Mouse (Mus musculus): ENCODE data around the gene Frs3.
A peak's percentile ranks its signal among the peaks of the same experiment; 100 is the strongest.

Frs3 gene

GRCm38 (mm10) chr17:47678702-47679101 lies 10.1 kb upstream of the Frs3 start:
- Histone ChIP-seq H3K27me3 (ENCODE audit: insufficient read depth, low read length) (no peaks in the 10 kb centered on the region), H3K4me1 (replicated peaks; ENCODE audit: low read depth, low read length) (peaks cover 37% of the 10 kb centered on the region), H3K4me3 (replicated peaks; ENCODE audit: low read length) (no peak overlapping the region), H3K9me3 (ENCODE audit: low read length) (no peaks in the 10 kb centered on the region), H3K36me3 (ENCODE audit: insufficient read depth, low read length) (peaks cover 89% of the 10 kb centered on the region)
- no peak for TF ChIP-seq NANOG (IDR thresholded peaks at IDR 0.05; ENCODE audit: borderline replicate concordance, low read length)
- TF ChIP-seq CTCF (conservative IDR thresholded peaks at IDR 0.05; ENCODE audit: low read length), result no peak
- no peak for TF ChIP-seq POU5F1 (IDR thresholded peaks at IDR 0.05; ENCODE audit: borderline replicate concordance, low read length)

DNA sequence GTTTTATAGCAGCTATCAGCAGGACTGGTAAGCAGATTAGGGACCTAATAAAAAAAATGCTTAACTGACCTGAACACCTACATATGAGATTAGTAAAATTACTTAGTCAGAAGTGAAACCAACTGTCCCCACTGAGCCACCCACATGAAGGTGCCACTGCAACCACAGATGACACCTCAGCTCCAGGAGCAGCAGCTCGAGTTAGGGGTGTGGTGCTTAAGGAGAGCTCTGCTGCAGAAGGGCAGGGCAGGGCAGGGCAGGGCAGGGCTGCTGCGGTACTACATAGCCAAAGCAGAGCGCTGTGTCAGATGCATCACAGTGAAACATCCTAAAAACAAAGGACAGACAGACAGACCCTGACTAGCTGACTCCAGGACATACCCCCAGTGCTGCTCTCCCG lies 6.0 kb upstream of the Frs3 start:
- H3K9me3 ChIP-seq (ENCODE audit: low read length), result no peaks in the 10 kb centered on the region
- H3K27me3 ChIP-seq (ENCODE audit: insufficient read depth, low read length), result no peaks in the 10 kb centered on the region
- no peak for TF ChIP-seq POU5F1 (IDR thresholded peaks at IDR 0.05; ENCODE audit: borderline replicate concordance, low read length)
- TF ChIP-seq NANOG (IDR thresholded peaks at IDR 0.05; ENCODE audit: borderline replicate concordance, low read length), result no peak
- TF ChIP-seq CTCF (conservative IDR thresholded peaks at IDR 0.05; ENCODE audit: low read length), result no peak

DNA sequence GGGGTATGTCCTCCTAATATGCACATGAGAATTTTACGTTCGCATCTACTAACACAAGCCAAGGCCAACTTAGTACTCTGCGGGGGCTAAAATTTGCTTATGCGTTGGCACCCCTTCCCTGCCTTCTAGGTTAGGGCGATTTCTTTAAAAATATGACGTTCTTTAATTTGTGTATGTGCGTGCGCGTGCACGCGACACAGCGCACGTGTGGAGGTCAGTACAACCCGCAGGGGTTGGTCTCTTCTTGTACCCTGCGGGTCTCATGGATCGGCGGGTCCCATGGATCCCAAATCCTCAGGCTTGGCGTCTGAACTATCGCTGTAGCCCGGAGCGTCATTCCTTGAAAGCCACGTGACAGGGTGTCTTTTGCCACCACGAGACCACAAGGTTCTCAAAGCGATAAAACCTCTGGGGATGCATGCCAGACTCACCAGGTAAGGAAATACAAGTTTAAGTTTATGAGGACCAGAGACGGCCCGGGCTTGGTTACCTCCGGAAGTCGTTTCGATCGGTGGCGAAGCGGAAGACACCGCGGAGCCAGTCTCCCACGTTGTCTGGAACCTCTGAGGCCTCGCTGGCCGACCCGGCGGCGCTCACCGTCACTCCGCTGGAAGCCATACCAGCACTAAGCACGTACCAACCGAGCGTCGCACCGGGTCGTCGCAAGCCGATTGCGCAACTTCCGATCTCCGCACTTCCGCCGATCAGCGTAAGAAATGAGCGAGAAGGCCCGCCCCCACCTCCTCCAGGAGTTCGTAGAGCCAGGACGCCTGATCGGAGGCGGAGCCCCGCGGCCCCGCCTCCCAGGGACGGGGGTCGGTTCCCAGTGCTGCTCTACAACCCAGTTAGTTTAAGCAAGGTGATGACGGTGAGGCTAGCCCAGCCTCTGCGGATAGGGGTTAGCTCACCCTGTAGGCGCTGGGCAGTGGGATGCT lies 1.2 kb upstream of the Frs3 start:
- peaks cover 36% of the 10 kb centered on the region for H3K27me3 ChIP-seq (ENCODE audit: insufficient read depth, low read length)
- H3K4me3 ChIP-seq (replicated peaks; ENCODE audit: low read length), result peak overlapping the region; percentile 98
- TF ChIP-seq POU5F1 (IDR thresholded peaks at IDR 0.05; ENCODE audit: borderline replicate concordance, low read length), result no peak
- peak; percentile 12; the same call in 1 of the 2 replicates for TF ChIP-seq NANOG (IDR thresholded peaks at IDR 0.05; ENCODE audit: borderline replicate concordance, low read length)
- H3K36me3 ChIP-seq (ENCODE audit: insufficient read depth, low read length), result peaks cover 46% of the 10 kb centered on the region
- H3K4me1 ChIP-seq (replicated peaks; ENCODE audit: low read depth, low read length), result peaks cover 78% of the 10 kb centered on the region
- no peaks in the 10 kb centered on the region for H3K9me3 ChIP-seq (ENCODE audit: low read length)

More for the DNA sequence above, 6.0 kb upstream of the Frs3 start:
- H3K36me3 ChIP-seq (ENCODE audit: insufficient read depth, low read length), result peaks cover 93% of the 10 kb centered on the region
- peaks cover 52% of the 10 kb centered on the region for H3K4me1 ChIP-seq (replicated peaks; ENCODE audit: low read depth, low read length)
- H3K4me3 ChIP-seq (replicated peaks; ENCODE audit: low read length), result no peak overlapping the region

DNA sequence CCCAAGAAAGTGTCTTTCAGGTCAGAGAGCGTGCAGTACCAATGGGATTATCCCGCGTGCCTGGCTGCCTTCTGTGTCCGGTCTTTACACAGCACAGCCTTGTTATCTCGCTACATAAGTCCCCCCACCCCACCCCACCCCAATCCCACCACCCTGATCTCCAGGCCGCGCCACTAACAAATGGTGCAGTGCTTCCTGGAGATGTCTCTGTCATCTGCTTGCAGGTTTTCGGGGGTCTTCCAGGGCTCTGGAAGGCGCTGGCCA lies 554 bp upstream of the Frs3 start, which contains the start of gene Tomm6:
Gene Tomm6 (minus strand): TSS at position 43 of the 264 bp plus-strand sequence.
- H3K9me3 ChIP-seq (ENCODE audit: low read length), result no peaks in the 10 kb centered on the region
- peaks cover 74% of the 10 kb centered on the region for H3K4me1 ChIP-seq (replicated peaks; ENCODE audit: low read depth, low read length)
- peaks cover 40% of the 10 kb centered on the region for H3K36me3 ChIP-seq (ENCODE audit: insufficient read depth, low read length)
- peaks cover 42% of the 10 kb centered on the region for H3K27me3 ChIP-seq (ENCODE audit: insufficient read depth, low read length)
- peak within 1 kb of the TSS; percentile 98 for H3K4me3 ChIP-seq (replicated peaks; ENCODE audit: low read length)
- TF ChIP-seq NANOG (IDR thresholded peaks at IDR 0.05; ENCODE audit: borderline replicate concordance, low read length) (no peak), CTCF (conservative IDR thresholded peaks at IDR 0.05; ENCODE audit: low read length) (no peak), POU5F1 (IDR thresholded peaks at IDR 0.05; ENCODE audit: borderline replicate concordance, low read length) (no peak)

DNA sequence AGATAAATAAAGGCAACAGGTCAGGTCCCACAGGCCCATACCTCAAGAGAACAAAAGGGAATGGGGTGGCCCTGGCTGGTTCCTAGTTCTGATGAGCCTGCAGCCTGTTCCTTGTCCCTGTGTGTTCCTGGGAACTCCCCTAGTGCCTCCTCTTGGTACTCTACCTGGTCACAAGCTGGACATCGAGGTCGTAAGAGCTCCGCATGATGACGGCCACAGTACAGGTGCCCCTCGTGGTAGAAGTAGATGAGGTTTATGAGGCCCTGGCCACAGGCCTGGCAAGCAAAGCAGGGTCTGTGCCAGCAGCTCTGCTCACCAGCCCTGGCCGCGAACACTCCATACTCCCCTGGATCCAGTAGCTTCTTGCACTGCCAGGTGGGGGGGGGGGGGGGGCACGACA lies 1.1 kb downstream of the Frs3 start:
- peaks cover 54% of the 10 kb centered on the region for H3K27me3 ChIP-seq (ENCODE audit: insufficient read depth, low read length)

DNA sequence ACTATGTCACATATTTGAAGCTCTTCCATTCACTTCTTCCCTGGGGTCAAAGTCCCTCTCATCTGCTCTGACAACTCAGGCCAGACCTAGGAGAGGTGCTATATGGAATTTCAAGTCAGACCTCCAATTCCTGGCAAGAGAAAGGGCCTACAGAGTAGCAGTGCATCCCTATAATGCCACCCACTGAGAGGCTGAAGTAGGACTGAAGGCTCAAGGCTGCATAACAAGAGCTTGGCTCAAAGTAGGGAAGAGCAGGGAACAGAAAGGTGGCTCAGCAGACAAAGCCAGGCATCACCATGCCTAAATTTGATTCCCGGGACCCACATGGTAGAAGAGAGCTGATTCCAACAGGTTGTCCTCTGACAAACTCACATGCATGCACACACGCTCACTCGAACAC lies 2.8 kb downstream of the Frs3 start:
- H3K4me1 ChIP-seq (replicated peaks; ENCODE audit: low read depth, low read length), result peaks cover 64% of the 10 kb centered on the region
- peak; percentile 44; the same call in 1 of the 2 replicates for TF ChIP-seq NANOG (IDR thresholded peaks at IDR 0.05; ENCODE audit: borderline replicate concordance, low read length)
- TF ChIP-seq POU5F1 (IDR thresholded peaks at IDR 0.05; ENCODE audit: borderline replicate concordance, low read length), result no peak
- no peak overlapping the region for H3K4me3 ChIP-seq (replicated peaks; ENCODE audit: low read length)
- peaks cover 7% of the 10 kb centered on the region for H3K36me3 ChIP-seq (ENCODE audit: insufficient read depth, low read length)
- no peaks in the 10 kb centered on the region for H3K9me3 ChIP-seq (ENCODE audit: low read length)
- H3K27me3 ChIP-seq (ENCODE audit: insufficient read depth, low read length), result peaks cover 67% of the 10 kb centered on the region

More for the DNA sequence above, 1.1 kb downstream of the Frs3 start:
- Histone ChIP-seq H3K4me3 (replicated peaks; ENCODE audit: low read length) (no peak overlapping the region), H3K9me3 (ENCODE audit: low read length) (no peaks in the 10 kb centered on the region), H3K36me3 (ENCODE audit: insufficient read depth, low read length) (peaks cover 24% of the 10 kb centered on the region), H3K4me1 (replicated peaks; ENCODE audit: low read depth, low read length) (peaks cover 73% of the 10 kb centered on the region)
- TF ChIP-seq CTCF (conservative IDR thresholded peaks at IDR 0.05; ENCODE audit: low read length), result no peak

DNA sequence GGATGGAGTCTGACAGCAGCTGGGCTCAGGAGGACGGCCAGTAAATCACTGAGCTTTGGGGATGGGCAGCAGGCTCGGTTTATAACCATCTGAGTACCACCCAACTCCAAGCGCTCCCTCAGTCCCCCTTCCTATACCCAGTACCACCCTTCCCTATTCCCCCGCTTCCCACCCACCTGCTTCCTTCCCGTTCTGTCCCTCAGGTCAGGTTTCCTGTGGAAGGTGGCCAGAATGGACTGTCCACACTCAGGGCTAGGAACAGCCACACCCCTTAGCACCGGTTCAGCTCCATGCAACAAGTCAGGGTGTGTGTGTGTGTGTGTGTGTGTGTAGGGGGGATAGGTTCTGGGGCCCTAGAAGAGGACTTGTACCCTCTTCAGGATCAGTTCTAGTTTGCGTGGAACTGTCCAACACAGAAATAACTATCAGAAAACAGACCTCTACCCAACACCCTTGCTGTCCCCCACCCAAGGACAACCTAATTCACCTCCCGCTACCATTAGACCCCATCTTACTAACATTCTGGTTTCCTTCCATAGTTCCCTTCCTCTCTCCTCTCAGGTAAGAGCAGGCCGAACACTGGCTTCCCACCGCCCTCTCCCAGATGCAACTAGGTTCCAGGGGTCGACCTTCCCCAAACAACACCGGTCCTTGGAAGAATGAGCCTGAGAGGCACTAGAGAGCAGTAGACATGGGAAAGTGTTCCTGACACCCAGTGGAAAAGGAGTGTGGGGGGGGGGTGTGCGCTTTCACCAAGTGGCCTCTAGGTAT lies 5.0 kb downstream of the Frs3 start:
- Histone ChIP-seq H3K9me3 (ENCODE audit: low read length) (no peaks in the 10 kb centered on the region), H3K36me3 (ENCODE audit: insufficient read depth, low read length) (peaks cover 18% of the 10 kb centered on the region), H3K4me3 (replicated peaks; ENCODE audit: low read length) (peak overlapping the region; percentile 86), H3K27me3 (ENCODE audit: insufficient read depth, low read length) (peaks cover 74% of the 10 kb centered on the region), H3K4me1 (replicated peaks; ENCODE audit: low read depth, low read length) (peaks cover 66% of the 10 kb centered on the region)
- TF ChIP-seq POU5F1 (IDR thresholded peaks at IDR 0.05; ENCODE audit: borderline replicate concordance, low read length), result no peak
- TF ChIP-seq NANOG (IDR thresholded peaks at IDR 0.05; ENCODE audit: borderline replicate concordance, low read length), result no peak
- TF ChIP-seq CTCF (conservative IDR thresholded peaks at IDR 0.05; ENCODE audit: low read length), result no peak

DNA sequence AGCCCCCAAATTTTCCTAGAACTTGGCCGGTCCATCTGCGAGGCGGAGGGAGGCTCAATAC lies 5.4 kb downstream of the Frs3 start, which contains the start of gene Gm21981:
Gene Gm21981 (minus strand): TSS at position 14 of the 61 bp plus-strand sequence.
- H3K4me3 ChIP-seq (replicated peaks; ENCODE audit: low read length), result peak within 1 kb of the TSS; percentile 86
- H3K4me1 ChIP-seq (replicated peaks; ENCODE audit: low read depth, low read length), result peaks cover 66% of the 10 kb centered on the region
- H3K9me3 ChIP-seq (ENCODE audit: low read length), result no peaks in the 10 kb centered on the region
- TF ChIP-seq NANOG (IDR thresholded peaks at IDR 0.05; ENCODE audit: borderline replicate concordance, low read length), result no peak
- TF ChIP-seq POU5F1 (IDR thresholded peaks at IDR 0.05; ENCODE audit: borderline replicate concordance, low read length), result no peak
- no peak for TF ChIP-seq CTCF (conservative IDR thresholded peaks at IDR 0.05; ENCODE audit: low read length)
- peaks cover 70% of the 10 kb centered on the region for H3K27me3 ChIP-seq (ENCODE audit: insufficient read depth, low read length)
- H3K36me3 ChIP-seq (ENCODE audit: insufficient read depth, low read length), result peaks cover 22% of the 10 kb centered on the region

Data from E14TG2a.4 (cell line).